12 mouse cellular contexts compared by ENCODE assay signal in the genomic region with DNA sequence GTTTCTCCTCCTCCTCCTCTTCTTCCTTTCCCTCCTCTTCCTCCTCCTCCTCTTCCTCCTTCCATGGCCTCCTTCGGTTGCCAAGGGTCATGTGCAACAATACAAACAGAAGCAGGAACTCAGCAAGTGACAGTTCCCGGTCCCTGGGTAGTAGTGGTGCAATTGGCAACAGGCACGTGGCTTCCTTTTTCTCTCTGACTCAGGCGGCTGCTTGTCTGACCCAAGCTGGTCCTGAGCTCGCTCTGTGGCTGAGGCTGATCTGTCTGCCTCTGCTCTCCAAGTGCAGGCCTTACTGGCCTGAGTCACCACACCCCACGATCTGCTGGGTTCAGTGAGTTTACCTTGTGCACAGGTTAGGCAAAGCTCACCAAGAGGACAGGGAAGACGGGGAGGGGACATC. TPM values are rescaled to one million over a fixed set of nuclear protein-coding genes. Genes with fewer than 3 reads are reported as not detected.
DNase-seq lines count a peak whose midpoint lies in the region; ATAC-seq and TF ChIP-seq lines count a peak whose summit lies in the region.
"Had no signal": no experiment of that assay in that cellular context is flagged by ENCODE, and none has a peak within 500 bp of the region (broad histone marks: within the 10 kb centered on the region; RNA-seq: fewer than 3 reads in every experiment).

No protein-coding gene starts in this region.

- H3K27me3 ChIP-seq in heart, embryonic 10.5 days (ENCODE audit: insufficient read depth, poor library complexity, severe bottlenecking), result no peaks in the 10 kb centered on the region
- no peaks in the 10 kb centered on the region for H3K27me3 ChIP-seq in liver, postnatal 0 days (ENCODE audit: insufficient read depth, low read length)
- H3K27me3 ChIP-seq: limb, embryonic 13.5 days had no signal

- ATAC-seq in liver, postnatal 0 days, result peak; percentile 69

- 55% methylated on average over 7 of the region's 7 CpGs for WGBS in heart, embryonic 10.5 days
- 33% methylated on average over 7 of the region's 7 CpGs for WGBS in liver, postnatal 0 days (ENCODE audit: insufficient replicate concordance)

- no peak overlapping the region for H3K27ac ChIP-seq in heart, embryonic 10.5 days
- peak overlapping the region; percentile 70 for H3K27ac ChIP-seq in liver, postnatal 0 days (ENCODE audit: low read depth)
- H3K27ac ChIP-seq: hindbrain, embryonic 14.5 days; layer of hippocampus, adult 2 months; limb, embryonic 13.5 days had no signal

- H3K9me3 ChIP-seq in heart, embryonic 10.5 days, result no peaks in the 10 kb centered on the region
- no peaks in the 10 kb centered on the region for H3K9me3 ChIP-seq in liver, postnatal 0 days (ENCODE audit: low read length)
- H3K9me3 ChIP-seq: limb, embryonic 13.5 days had no signal

- H3K36me3 ChIP-seq in heart, embryonic 10.5 days, result no peaks in the 10 kb centered on the region
- H3K36me3 ChIP-seq in liver, postnatal 0 days (replicated peaks; ENCODE audit: insufficient read depth, low read length), result no peaks in the 10 kb centered on the region
- H3K36me3 ChIP-seq: limb, embryonic 13.5 days had no signal

- no peak for TF ChIP-seq CTCF in liver, postnatal 0 days (IDR thresholded peaks at IDR 0.05; ENCODE audit: low read depth)

- H3K4me1 ChIP-seq in heart, embryonic 10.5 days, result peaks cover 12% of the 10 kb centered on the region
- peaks cover 19% of the 10 kb centered on the region for H3K4me1 ChIP-seq in liver, postnatal 0 days (ENCODE audit: insufficient read depth)

- H3K9ac ChIP-seq in liver, postnatal 0 days (replicated peaks), result no peak overlapping the region
- H3K9ac ChIP-seq: hindbrain, embryonic 14.5 days; limb, embryonic 13.5 days had no signal

- intact Hi-C loops in heart, postnatal 25 days (cut with DNase I), result no loop called here

- no peak for TF ChIP-seq EP300 in liver, postnatal 0 days (IDR thresholded peaks at IDR 0.05; ENCODE audit: low read depth)

- no peak overlapping the region for H3K4me2 ChIP-seq in liver, postnatal 0 days (ENCODE audit: low read depth, low read length)
- H3K4me2 ChIP-seq: hindbrain, embryonic 14.5 days; limb, embryonic 13.5 days had no signal

- H3K4me3 ChIP-seq in heart, embryonic 10.5 days, result no peak overlapping the region
- no peak overlapping the region for H3K4me3 ChIP-seq in liver, postnatal 0 days (ENCODE audit: low read depth, low read length)
- H3K4me3 ChIP-seq: layer of hippocampus, adult 2 months; limb, embryonic 13.5 days had no signal

- peak; percentile 33 for DNase-seq in heart, postnatal 25 days (ENCODE audit: low spot score)
- no peak for DNase-seq in heart, embryonic 10.5 days (ENCODE audit: low spot score)
- peak; percentile 38 for DNase-seq in urinary bladder, postnatal 14 days (ENCODE audit: low spot score)
- no peak for DNase-seq in urinary bladder, postnatal 10 days (ENCODE audit: low spot score)
- DNase-seq in liver, postnatal 0 days, result peak; percentile 58
- peak; percentile 28 for DNase-seq in telencephalon, adult 2 months (ENCODE audit: low read depth, low spot score)
- no peak for DNase-seq in ovary, adult 18-20 months (ENCODE audit: low spot score)
- no peak for DNase-seq in cerebellum, adult 9-10 months
- DNase-seq: adrenal gland, adult 8-10 months had no signal

RNA-seq across cellular contexts. Expression of a gene that starts 21.1 kb away (rescaled TPM):
- total RNA-seq in heart, postnatal 25 days (2021), result 100 to 1,000 TPM; 106 to 118 TPM
- polyA plus RNA-seq in heart, embryonic 10.5 days (2016; fragmentation: Nextera tagmentation; extraction: Ambion mirVana), result 18.1 and 20.7 TPM in 2 replicates
- 17.7 and 18.0 TPM in 2 replicates for polyA plus RNA-seq in liver, postnatal 0 days (2015; fragmentation: Nextera tagmentation; extraction: Ambion mirVana)

RNA-seq across cellular contexts. Expression of a gene that starts 38.6 kb away (rescaled TPM):
- 10 to 100 TPM; 11.9 to 13.6 TPM for total RNA-seq in heart, postnatal 25 days (2021)
- 9.7 and 11.7 TPM in 2 replicates for polyA plus RNA-seq in heart, embryonic 10.5 days (2016; fragmentation: Nextera tagmentation; extraction: Ambion mirVana)
- polyA plus RNA-seq in liver, postnatal 0 days (2015; fragmentation: Nextera tagmentation; extraction: Ambion mirVana), result 16.3 and 16.8 TPM in 2 replicates

RNA-seq across cellular contexts. Expression of a gene that starts 55.2 kb away (rescaled TPM):
- 10 to 100 TPM; 67.2 to 67.5 TPM for total RNA-seq in heart, postnatal 25 days (2021)
- polyA plus RNA-seq in heart, embryonic 10.5 days (2016; fragmentation: Nextera tagmentation; extraction: Ambion mirVana), result 20.0 and 20.9 TPM in 2 replicates
- 2.1 and 2.2 TPM in 2 replicates for polyA plus RNA-seq in liver, postnatal 0 days (2015; fragmentation: Nextera tagmentation; extraction: Ambion mirVana)

Comparison
In these comparisons a context has a peak if more than half of its experiments do, and no peak if none do; other contexts are left out.
1. DNase-seq: peak in heart, postnatal 25 days (single experiment), urinary bladder, postnatal 14 days (single experiment), liver, postnatal 0 days (single experiment) and telencephalon, adult 2 months (single experiment); none in heart, embryonic 10.5 days (single experiment), urinary bladder, postnatal 10 days (single experiment), ovary, adult 18-20 months (single experiment) and cerebellum, adult 9-10 months (single experiment).